Mouse (Mus musculus): ENCODE measurements at regions not wholly inside any gene's neighbourhood (a gene's known extent, or its start where the extent isn't known, plus 50 kb on each side); places are given as distances from the start of the nearest gene placed in this dataset.

DNA sequence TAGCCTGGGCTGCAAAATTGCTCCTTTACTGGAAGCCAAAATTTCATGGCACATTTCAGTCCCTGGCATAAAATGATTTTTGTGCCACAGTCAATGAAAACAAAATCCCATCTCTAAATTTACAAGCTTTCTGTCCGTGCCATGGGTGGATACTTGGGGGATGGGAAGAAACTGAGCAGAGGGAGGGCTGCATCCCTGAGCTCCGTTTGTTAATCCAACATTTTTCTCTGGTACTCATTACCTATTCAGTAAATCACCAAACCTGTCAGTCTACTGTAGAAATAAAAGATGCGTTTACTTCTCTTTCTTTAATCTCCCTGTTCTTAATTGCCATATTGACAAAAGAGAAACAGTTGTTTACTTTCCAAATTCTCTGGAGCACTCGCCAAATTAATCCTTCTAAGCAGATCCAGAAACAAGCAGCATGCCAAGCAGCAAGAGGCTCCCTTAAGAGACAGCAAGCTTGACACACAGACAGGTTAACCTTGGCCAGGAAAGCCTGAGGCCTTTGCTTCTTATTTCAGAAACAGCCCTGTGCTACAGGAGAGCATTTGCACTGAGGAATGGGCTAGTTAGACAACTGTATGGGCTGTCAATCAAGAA, 326.6 kb downstream of the Nsun3 start:
- TF ChIP-seq CTCF (IDR thresholded peaks at IDR 0.05; ENCODE audit: control insufficient read depth, insufficient read depth, insufficient read length) (no peak), MYOD1 (IDR thresholded peaks at IDR 0.05; ENCODE audit: control insufficient read depth, insufficient read length, low read depth) (no peak)

Measured in C2C12 (cell line).